Mouse (Mus musculus) kidney, embryonic 16.5 days (tissue): Measurements from ENCODE around the gene Bcl11a. TPM values are rescaled to one million over a fixed set of nuclear protein-coding genes. Genes with fewer than 3 reads are reported as not detected.

Experiments
- ATAC-seq: fragments of 200-750 bp; cut with Nextera tagmentation; 2 replicates; pipeline ENCODE4 v1.8.0; 2017; ENCODE audit warnings: moderate TSS enrichment; ENCODE audit not compliant: low FRiP score, low TSS enrichment
- H3K27ac ChIP-seq: fragments of 300-500 bp; sonication (generic); 2 replicates; pipeline ENCODE4 v1.5.1; 2014; ENCODE audit warnings: low read length
- H3K27me3 ChIP-seq: fragments of 300-500 bp; sonication (generic); 2 replicates; pipeline ENCODE4 v1.6.1; 2014; ENCODE audit warnings: low read length, control low read depth, mixed read lengths; ENCODE audit not compliant: insufficient read depth
- H3K36me3 ChIP-seq: fragments of 300-500 bp; sonication (generic); 2 replicates; pipeline ENCODE4 v1.6.1; 2014; ENCODE audit warnings: low read length, control low read depth, mixed read lengths; ENCODE audit not compliant: insufficient read depth
- H3K4me1 ChIP-seq: fragments of 300-500 bp; sonication (generic); 2 replicates; pipeline ENCODE4 v1.6.1; 2014; ENCODE audit warnings: low read length, control low read depth, mixed read lengths; ENCODE audit not compliant: insufficient read depth
- H3K4me2 ChIP-seq: fragments of 300-500 bp; sonication (generic); replicated peaks from 2 replicates; pipeline ENCODE4 v1.6.1; 2014; ENCODE audit warnings: low read depth, low read length
- H3K4me3 ChIP-seq: fragments of 300-500 bp; sonication (generic); 2 replicates; pipeline ENCODE4 v1.5.1; 2014; ENCODE audit warnings: mild to moderate bottlenecking, low read length
- H3K9ac ChIP-seq: fragments of 300-500 bp; sonication (generic); replicated peaks from 2 replicates; pipeline ENCODE4 v1.6.1; 2014; ENCODE audit warnings: low read length
- H3K9me3 ChIP-seq: fragments of 300-500 bp; sonication (generic); 2 replicates; pipeline ENCODE4 v1.6.1; 2016; ENCODE audit warnings: low read length, control low read depth
- WGBS: fragments of 180-500 bp; shearing (Covaris S2); extraction: QIAGEN DNeasy Blood & Tissue Kit; methylation state at CpG from one replicate; pipeline ENCODE4 v1.1.7; 2014; 5-methylcytosine and 5-hydroxymethylcytosine counted together
- polyA plus RNA-seq: library from polyadenylated mRNA; unstranded; fragments of >200 nt; fragmentation: Nextera tagmentation; extraction: Ambion mirVana; gene quantifications from 2 replicates; pipeline ENCODE4 v1.2.1, GENCODE M21; 2015

The Bcl11a gene
- polyA plus RNA-seq, 1 experiment from 2014 or later: 2.8 TPM

GRCm38 (mm10) chr11:24098069-24098468 is 20.2 kb downstream of the Bcl11a start:
- no peak overlapping the region for H3K4me3 ChIP-seq
- H3K27me3 ChIP-seq: peaks cover 55% of the 10 kb centered on the region
- H3K4me2 ChIP-seq: no peak overlapping the region
- no peaks in the 10 kb centered on the region for H3K9me3 ChIP-seq
- no peak overlapping the region for H3K27ac ChIP-seq
- H3K36me3 ChIP-seq: no peaks in the 10 kb centered on the region
- H3K9ac ChIP-seq: no peak overlapping the region
- no peak for ATAC-seq
- WGBS: 73% methylated on average over 5 of the region's 5 CpGs
- 0 out of 2 replicates have a peak, but pooled peaks cover 4% of the 10 kb centered on the region for H3K4me1 ChIP-seq

DNA sequence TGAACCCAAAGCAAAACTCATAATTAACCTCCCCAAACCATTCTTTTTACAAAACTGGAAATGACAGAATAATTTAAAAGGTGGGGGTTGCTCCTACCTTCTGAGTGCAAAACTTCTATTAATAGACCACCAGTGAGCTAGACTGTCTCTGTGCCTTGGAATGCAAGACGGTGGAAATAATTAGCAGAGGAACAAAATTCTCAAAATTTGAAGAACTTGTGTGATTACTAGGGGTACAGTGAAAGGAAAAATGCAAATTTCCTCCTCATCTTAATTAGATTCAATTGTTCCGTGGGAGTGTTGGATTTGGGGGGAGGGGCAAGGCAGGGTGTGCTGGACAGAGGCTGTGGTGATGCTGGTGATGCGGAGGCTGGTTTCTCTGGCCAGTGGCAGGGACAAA is 20.8 kb downstream of the Bcl11a start:
- ATAC-seq: no peak
- Histone ChIP-seq H3K27me3 (peaks cover 50% of the 10 kb centered on the region), H3K9me3 (no peaks in the 10 kb centered on the region), H3K4me1 (0 out of 2 replicates have a peak, but pooled peaks cover 4% of the 10 kb centered on the region), H3K36me3 (no peaks in the 10 kb centered on the region), H3K9ac (no peak overlapping the region), H3K27ac (no peak overlapping the region), H3K4me2 (no peak overlapping the region), H3K4me3 (no peak overlapping the region)
- WGBS: 54% methylated on average over 3 of the region's 3 CpGs

DNA sequence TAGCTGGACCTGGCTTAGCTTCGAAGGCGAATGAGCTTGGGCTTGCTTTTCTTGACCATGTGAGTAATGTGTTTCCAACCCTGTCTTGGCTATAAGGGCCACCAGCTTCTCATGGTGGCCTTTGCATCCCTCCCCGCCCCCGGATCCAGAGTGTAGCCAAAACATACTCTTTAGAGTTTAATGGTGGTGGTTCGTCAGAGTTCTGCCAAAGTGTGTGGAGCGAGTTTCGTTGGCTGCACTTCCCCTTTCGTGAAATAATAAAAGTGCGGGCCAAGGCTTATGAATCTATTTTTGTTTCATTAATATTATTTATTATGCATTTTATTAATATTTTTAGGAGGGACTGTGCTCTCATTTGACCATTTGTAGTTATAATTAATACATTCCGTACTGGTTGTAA is 21.4 kb downstream of the Bcl11a start:
- no peak overlapping the region for H3K4me3 ChIP-seq
- no peak overlapping the region for H3K27ac ChIP-seq
- no peak overlapping the region for H3K4me2 ChIP-seq
- ATAC-seq: no peak
- peaks cover 48% of the 10 kb centered on the region for H3K27me3 ChIP-seq
- no peak overlapping the region for H3K9ac ChIP-seq
- 62% methylated on average over 10 of the region's 10 CpGs for WGBS
- no peaks in the 10 kb centered on the region for H3K9me3 ChIP-seq
- H3K4me1 ChIP-seq: 0 out of 2 replicates have a peak, but pooled peaks cover 4% of the 10 kb centered on the region
- H3K36me3 ChIP-seq: no peaks in the 10 kb centered on the region

DNA sequence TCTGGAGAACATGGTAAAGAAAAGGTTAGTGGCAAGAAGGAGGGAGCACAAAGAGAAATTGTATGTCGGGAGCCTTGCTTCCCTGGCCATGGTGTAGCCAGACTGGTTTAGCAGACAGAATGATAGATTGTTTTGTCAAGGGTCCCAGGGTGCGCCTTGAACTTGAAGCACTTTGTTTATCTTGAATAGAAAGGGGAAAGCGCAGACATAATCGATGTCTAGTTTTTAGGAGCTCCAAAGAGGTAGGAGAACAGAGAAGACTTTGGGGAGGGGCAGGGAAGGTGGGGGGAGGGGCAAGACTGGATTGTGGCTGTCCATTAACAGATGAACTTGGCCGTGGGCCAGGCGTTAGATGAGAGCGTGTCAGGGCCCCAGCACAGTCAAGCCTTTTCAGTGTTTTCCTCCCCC is 22.0 kb downstream of the Bcl11a start:
- no peak overlapping the region for H3K4me3 ChIP-seq
- ATAC-seq: peak; percentile 67; the same call in 1 of the 2 replicates
- WGBS: 22% methylated on average over 7 of the region's 7 CpGs
- peaks cover 42% of the 10 kb centered on the region for H3K27me3 ChIP-seq
- no peaks in the 10 kb centered on the region for H3K9me3 ChIP-seq
- 0 out of 2 replicates have a peak, but pooled peaks cover 4% of the 10 kb centered on the region for H3K4me1 ChIP-seq
- no peaks in the 10 kb centered on the region for H3K36me3 ChIP-seq
- no peak overlapping the region for H3K9ac ChIP-seq
- no peak overlapping the region for H3K4me2 ChIP-seq
- H3K27ac ChIP-seq: no peak overlapping the region

DNA sequence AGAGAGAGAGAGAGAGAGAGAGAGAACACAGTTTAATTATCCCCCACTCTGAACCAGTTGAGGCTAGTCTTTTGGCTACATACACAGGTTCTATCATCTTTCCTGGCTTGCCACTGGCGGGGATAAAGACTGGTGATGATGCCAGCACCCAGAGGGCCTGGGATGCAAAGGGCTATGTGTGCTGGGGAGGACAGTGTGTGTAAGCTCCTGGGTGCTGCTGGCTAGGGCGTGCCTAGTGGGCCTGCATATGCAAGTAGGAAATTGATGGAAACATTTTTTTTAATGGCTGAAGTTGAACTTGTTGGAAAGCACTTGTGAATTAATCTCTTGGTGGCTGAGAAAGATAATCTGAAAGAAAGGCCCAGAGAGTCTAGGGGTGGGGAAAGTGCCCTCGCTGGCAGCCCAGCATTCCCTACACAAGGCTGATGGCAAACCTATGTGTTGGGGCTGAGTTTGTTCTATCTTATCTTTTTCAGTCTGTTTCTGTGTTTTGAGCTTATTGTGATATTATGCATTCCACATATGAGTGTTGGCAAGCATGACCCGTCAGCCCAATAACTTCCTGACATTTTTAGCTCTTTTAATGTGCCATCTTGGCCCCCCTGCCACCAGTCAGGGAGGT is 22.7 kb downstream of the Bcl11a start:
- no peaks in the 10 kb centered on the region for H3K36me3 ChIP-seq
- H3K4me3 ChIP-seq: no peak overlapping the region
- H3K9me3 ChIP-seq: no peaks in the 10 kb centered on the region
- WGBS: 76% methylated on average over 4 of the region's 4 CpGs
- H3K27ac ChIP-seq: no peak overlapping the region
- H3K27me3 ChIP-seq: peaks cover 37% of the 10 kb centered on the region
- H3K9ac ChIP-seq: no peak overlapping the region
- H3K4me2 ChIP-seq: no peak overlapping the region
- 0 out of 2 replicates have a peak, but pooled peaks cover 4% of the 10 kb centered on the region for H3K4me1 ChIP-seq
- ATAC-seq: 0 out of 2 replicates have a peak, but pooled peaks have one; percentile 55

DNA sequence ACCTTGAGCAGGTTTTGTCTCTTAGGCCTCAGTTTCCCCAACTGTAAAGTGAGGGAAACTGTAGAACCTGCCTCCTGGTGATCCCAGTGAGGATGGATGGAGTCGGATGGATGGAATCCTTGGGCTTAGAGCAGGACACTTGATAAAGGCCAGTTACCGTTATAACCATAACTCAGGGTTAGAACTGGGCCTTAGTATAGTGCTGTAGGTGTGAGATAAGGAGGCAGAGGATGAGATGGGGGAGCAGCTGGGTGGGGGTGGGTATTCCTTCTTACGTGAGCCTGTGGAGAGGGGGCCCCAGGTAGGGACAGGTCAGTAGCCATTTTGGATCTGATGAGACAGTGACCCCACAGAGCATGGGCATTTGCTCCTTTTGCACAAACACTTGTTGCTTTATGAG is 23.8 kb downstream of the Bcl11a start:
- Histone ChIP-seq H3K27ac (no peak overlapping the region), H3K9ac (no peak overlapping the region), H3K4me1 (0 out of 2 replicates have a peak, but pooled peaks cover 4% of the 10 kb centered on the region), H3K36me3 (no peaks in the 10 kb centered on the region), H3K27me3 (peaks cover 30% of the 10 kb centered on the region), H3K4me2 (no peak overlapping the region), H3K4me3 (no peak overlapping the region), H3K9me3 (no peaks in the 10 kb centered on the region)
- no peak for ATAC-seq
- WGBS: 93% methylated on average over 3 of the region's 3 CpGs

- 0 out of 2 replicates have a peak, but pooled peaks cover 4% of the 10 kb centered on the region for H3K4me1 ChIP-seq
- no peak overlapping the region for H3K4me2 ChIP-seq
- no peak overlapping the region for H3K27ac ChIP-seq
- WGBS: 68% methylated on average over 2 of the region's 2 CpGs
- H3K36me3 ChIP-seq: no peaks in the 10 kb centered on the region
- peaks cover 22% of the 10 kb centered on the region for H3K27me3 ChIP-seq
- H3K4me3 ChIP-seq: no peak overlapping the region
- no peak overlapping the region for H3K9ac ChIP-seq
- H3K9me3 ChIP-seq: no peaks in the 10 kb centered on the region
- no peak for ATAC-seq
Observed at GRCm38 (mm10) chr11:24102372-24102771, 24.5 kb downstream of the Bcl11a start.

- Histone ChIP-seq H3K4me2 (no peak overlapping the region), H3K36me3 (no peaks in the 10 kb centered on the region), H3K9me3 (no peaks in the 10 kb centered on the region), H3K4me1 (0 out of 2 replicates have a peak, but pooled peaks cover 4% of the 10 kb centered on the region), H3K4me3 (no peak overlapping the region), H3K9ac (no peak overlapping the region), H3K27ac (no peak overlapping the region), H3K27me3 (peaks cover 14% of the 10 kb centered on the region)
- 81% methylated on average over 6 of the region's 6 CpGs for WGBS
- ATAC-seq: no peak
Observed at GRCm38 (mm10) chr11:24103128-24103742, 25.4 kb downstream of the Bcl11a start.

- WGBS: 88% methylated on average over 5 of the region's 5 CpGs
- H3K4me2 ChIP-seq: no peak overlapping the region
- H3K9me3 ChIP-seq: no peaks in the 10 kb centered on the region
- H3K4me3 ChIP-seq: no peak overlapping the region
- no peak overlapping the region for H3K27ac ChIP-seq
- no peak overlapping the region for H3K9ac ChIP-seq
- no peaks in the 10 kb centered on the region for H3K36me3 ChIP-seq
- no peaks in the 10 kb centered on the region for H3K4me1 ChIP-seq
- ATAC-seq: no peak
- peaks cover 4% of the 10 kb centered on the region; the same call in 1 of the 2 replicates for H3K27me3 ChIP-seq
Observed at GRCm38 (mm10) chr11:24107414-24107813, 29.6 kb downstream of the Bcl11a start.

GRCm38 (mm10) chr11:24108974-24109373 is 31.1 kb downstream of the Bcl11a start:
- Histone ChIP-seq H3K27me3 (peaks cover 3% of the 10 kb centered on the region; the same call in 1 of the 2 replicates), H3K4me2 (no peak overlapping the region), H3K27ac (no peak overlapping the region), H3K4me3 (no peak overlapping the region), H3K36me3 (no peaks in the 10 kb centered on the region), H3K9ac (no peak overlapping the region), H3K4me1 (no peaks in the 10 kb centered on the region), H3K9me3 (no peaks in the 10 kb centered on the region)
- no peak for ATAC-seq
- WGBS: 76% methylated on average over 3 of the region's 3 CpGs
